Mouse (Mus musculus) forebrain, embryonic 15.5 days (tissue): Measurements from ENCODE around the gene 1600014C10Rik. TPM values are rescaled to one million over a fixed set of nuclear protein-coding genes. Genes with fewer than 3 reads are reported as not detected.

Experiments used
- ATAC-seq: fragments of 200-750 bp; cut with Nextera tagmentation; replicated peaks from 2 replicates; pipeline ENCODE4 v1.8.0; 2017; ENCODE audit warnings: mild to moderate bottlenecking, moderate TSS enrichment, moderate library complexity
- H3K27ac ChIP-seq: fragments of 300-500 bp; sonication (generic); replicated peaks from 2 replicates; pipeline ENCODE4 v1.5.1; 2015; ENCODE audit warnings: mild to moderate bottlenecking, inconsistent platforms
- H3K27me3 ChIP-seq: fragments of 300-500 bp; sonication (generic); 2 replicates; pipeline ENCODE4 v1.6.1; 2015; ENCODE audit warnings: inconsistent platforms
- H3K36me3 ChIP-seq: fragments of 300-500 bp; sonication (generic); 2 replicates; pipeline ENCODE4 v1.6.1; 2015; ENCODE audit warnings: mild to moderate bottlenecking, inconsistent platforms
- H3K4me1 ChIP-seq: fragments of 300-500 bp; sonication (generic); 2 replicates; pipeline ENCODE4 v1.6.1; 2015; ENCODE audit warnings: inconsistent platforms
- H3K4me2 ChIP-seq: fragments of 300-500 bp; sonication (generic); replicated peaks from 2 replicates; pipeline ENCODE4 v1.6.1; 2015; ENCODE audit warnings: mild to moderate bottlenecking, inconsistent platforms
- H3K4me3 ChIP-seq: fragments of 300-500 bp; sonication (generic); 2 replicates; pipeline ENCODE4 v1.5.1; 2015; ENCODE audit warnings: mild to moderate bottlenecking, inconsistent platforms
- H3K9ac ChIP-seq: fragments of 300-500 bp; sonication (generic); replicated peaks from 2 replicates; pipeline ENCODE4 v1.6.1; 2015; ENCODE audit warnings: mild to moderate bottlenecking, inconsistent platforms
- H3K9me3 ChIP-seq: fragments of 300-500 bp; sonication (generic); 2 replicates; pipeline ENCODE4 v1.6.1; 2016; ENCODE audit warnings: inconsistent platforms
- WGBS: fragments of 180-500 bp; shearing (Covaris S2); methylation state at CpG from one replicate; pipeline ENCODE4 v1.1.7; 2015; ENCODE audit warnings: mixed read lengths; 5-methylcytosine and 5-hydroxymethylcytosine counted together
- polyA plus RNA-seq: library from polyadenylated mRNA; unstranded; fragments of >200 nt; fragmentation: Nextera tagmentation; extraction: Ambion mirVana; gene quantifications from 2 replicates; pipeline ENCODE4 v1.2.1, GENCODE M21; 2015

Gene 1600014C10Rik
- polyA plus RNA-seq, 1 experiment from 2014 or later: 16.8 TPM

GRCm38 (mm10) chr7:38166930-38167645 is 15.9 kb upstream of the 1600014C10Rik start:
- no peaks in the 10 kb centered on the region for H3K9me3 ChIP-seq
- H3K4me1 ChIP-seq: peaks cover 5% of the 10 kb centered on the region; the same call in 1 of the 2 replicates
- ATAC-seq: 0 out of 2 replicates have a peak, but pooled peaks have one; percentile 21
- H3K27me3 ChIP-seq: no peaks in the 10 kb centered on the region
- H3K9ac ChIP-seq: no peak overlapping the region
- H3K36me3 ChIP-seq: no peaks in the 10 kb centered on the region
- no peak overlapping the region for H3K27ac ChIP-seq
- H3K4me2 ChIP-seq: 0 out of 2 replicates have a peak overlapping the region, but pooled peaks have one; percentile 15
- H3K4me3 ChIP-seq: no peak overlapping the region
- 73% methylated on average over 21 of the region's 21 CpGs for WGBS

GRCm38 (mm10) chr7:38167724-38168141 is 15.3 kb upstream of the 1600014C10Rik start:
- Histone ChIP-seq H3K9me3 (no peaks in the 10 kb centered on the region), H3K4me1 (peaks cover 5% of the 10 kb centered on the region; the same call in 1 of the 2 replicates), H3K36me3 (no peaks in the 10 kb centered on the region), H3K27ac (no peak overlapping the region), H3K4me3 (no peak overlapping the region), H3K27me3 (no peaks in the 10 kb centered on the region), H3K4me2 (no peak overlapping the region), H3K9ac (no peak overlapping the region)
- WGBS: 15% methylated on average over 11 of the region's 11 CpGs
- peak; percentile 66; the same call in 1 of the 2 replicates for ATAC-seq

- whole genome bisulfite sequencing: 7% methylated on average over 14 of the region's 14 CpGs
- Histone ChIP-seq H3K27me3 (no peaks in the 10 kb centered on the region), H3K4me3 (peak overlapping the region; percentile 34), H3K4me1 (peaks cover 14% of the 10 kb centered on the region), H3K9me3 (no peaks in the 10 kb centered on the region), H3K9ac (peak overlapping the region; percentile 61), H3K4me2 (peak overlapping the region; percentile 63), H3K36me3 (no peaks in the 10 kb centered on the region), H3K27ac (peak overlapping the region; percentile 77)
- ATAC-seq: peak; percentile 23
These were observed 9.1 kb upstream of the 1600014C10Rik start for GRCm38 (mm10) chr7:38173871-38174270.

GRCm38 (mm10) chr7:38174321-38175148 is 8.5 kb upstream of the 1600014C10Rik start:
- 8% methylated on average over 31 of the region's 31 CpGs for WGBS
- H3K4me2 ChIP-seq: peak overlapping the region; percentile 63
- peak overlapping the region; percentile 61 for H3K9ac ChIP-seq

GRCm38 (mm10) chr7:38176056-38176455 is 7.0 kb upstream of the 1600014C10Rik start:
- no peak for ATAC-seq
- no peak overlapping the region for H3K4me2 ChIP-seq
- no peaks in the 10 kb centered on the region for H3K9me3 ChIP-seq
- no peak overlapping the region for H3K4me3 ChIP-seq
- no peaks in the 10 kb centered on the region for H3K36me3 ChIP-seq
- no peak overlapping the region for H3K27ac ChIP-seq
- H3K27me3 ChIP-seq: no peaks in the 10 kb centered on the region
- no peak overlapping the region for H3K9ac ChIP-seq
- peaks cover 14% of the 10 kb centered on the region for H3K4me1 ChIP-seq
- WGBS: 88% methylated on average over 3 of the region's 3 CpGs

More at GRCm38 (mm10) chr7:38174321-38175148, 8.5 kb upstream of the 1600014C10Rik start:
- peak overlapping the region; percentile 77 for H3K27ac ChIP-seq
- no peaks in the 10 kb centered on the region for H3K9me3 ChIP-seq
- ATAC-seq: peak; percentile 81
- peak overlapping the region; percentile 34 for H3K4me3 ChIP-seq
- H3K4me1 ChIP-seq: peaks cover 14% of the 10 kb centered on the region
- no peaks in the 10 kb centered on the region for H3K36me3 ChIP-seq
- H3K27me3 ChIP-seq: no peaks in the 10 kb centered on the region

GRCm38 (mm10) chr7:38179896-38180295 is 3.1 kb upstream of the 1600014C10Rik start:
- no peak for ATAC-seq
- no peak overlapping the region for H3K4me2 ChIP-seq
- no peak overlapping the region for H3K27ac ChIP-seq
- H3K9ac ChIP-seq: no peak overlapping the region
- no peak overlapping the region for H3K4me3 ChIP-seq
- H3K9me3 ChIP-seq: no peaks in the 10 kb centered on the region
- H3K4me1 ChIP-seq: peaks cover 17% of the 10 kb centered on the region
- no peaks in the 10 kb centered on the region for H3K36me3 ChIP-seq
- WGBS: 63% methylated on average over 3 of the region's 3 CpGs
- no peaks in the 10 kb centered on the region for H3K27me3 ChIP-seq

GRCm38 (mm10) chr7:38181366-38181765 is 1.7 kb upstream of the 1600014C10Rik start:
- 84% methylated on average over 2 of the region's 2 CpGs for WGBS

GRCm38 (mm10) chr7:38182596-38182961 is 438 bp upstream of the 1600014C10Rik start:
- no peaks in the 10 kb centered on the region for H3K9me3 ChIP-seq
- no peaks in the 10 kb centered on the region for H3K27me3 ChIP-seq
- peaks cover 17% of the 10 kb centered on the region for H3K4me1 ChIP-seq
- under 1% methylated on average over 11 of the region's 11 CpGs for WGBS
- ATAC-seq: no peak
- H3K36me3 ChIP-seq: no peaks in the 10 kb centered on the region
- H3K4me2 ChIP-seq: peak overlapping the region; percentile 84
- 0 out of 2 replicates have a peak overlapping the region, but pooled peaks have one; percentile 67 for H3K9ac ChIP-seq
- H3K4me3 ChIP-seq: no peak overlapping the region
- H3K27ac ChIP-seq: no peak overlapping the region

More at GRCm38 (mm10) chr7:38181366-38181765, 1.7 kb upstream of the 1600014C10Rik start:
- Histone ChIP-seq H3K4me3 (no peak overlapping the region), H3K4me2 (no peak overlapping the region), H3K36me3 (no peaks in the 10 kb centered on the region), H3K9ac (no peak overlapping the region), H3K4me1 (peaks cover 17% of the 10 kb centered on the region), H3K9me3 (no peaks in the 10 kb centered on the region), H3K27me3 (no peaks in the 10 kb centered on the region), H3K27ac (no peak overlapping the region)
- no peak for ATAC-seq

- peak; percentile 92 for ATAC-seq
- no peaks in the 10 kb centered on the region for H3K36me3 ChIP-seq
- peak overlapping the region; percentile 55 for H3K4me3 ChIP-seq
- H3K27me3 ChIP-seq: no peaks in the 10 kb centered on the region
- peaks cover 17% of the 10 kb centered on the region for H3K4me1 ChIP-seq
- H3K9ac ChIP-seq: peak overlapping the region; percentile 67
- H3K27ac ChIP-seq: peak overlapping the region; percentile 85
- 5% methylated on average over 36 of the region's 36 CpGs for WGBS
- H3K9me3 ChIP-seq: no peaks in the 10 kb centered on the region
- peak overlapping the region; percentile 84 for H3K4me2 ChIP-seq
These were observed 846 bp downstream of the 1600014C10Rik start for GRCm38 (mm10) chr7:38183709-38184417.

- 68% methylated on average over 1 of the region's 1 CpGs for WGBS
These were observed 1.4 kb downstream of the 1600014C10Rik start for GRCm38 (mm10) chr7:38184418-38184745.

GRCm38 (mm10) chr7:38184786-38185185 is 1.8 kb downstream of the 1600014C10Rik start:
- no peaks in the 10 kb centered on the region for H3K27me3 ChIP-seq
- H3K9ac ChIP-seq: 0 out of 2 replicates have a peak overlapping the region, but pooled peaks have one; percentile 67
- no peak overlapping the region for H3K4me2 ChIP-seq
- H3K36me3 ChIP-seq: no peaks in the 10 kb centered on the region
- no peaks in the 10 kb centered on the region for H3K9me3 ChIP-seq
- peaks cover 17% of the 10 kb centered on the region for H3K4me1 ChIP-seq
- 88% methylated on average over 6 of the region's 6 CpGs for WGBS
- H3K27ac ChIP-seq: no peak overlapping the region
- ATAC-seq: no peak
- H3K4me3 ChIP-seq: no peak overlapping the region

More at GRCm38 (mm10) chr7:38184418-38184745, 1.4 kb downstream of the 1600014C10Rik start:
- Histone ChIP-seq H3K4me3 (peak overlapping the region; percentile 55), H3K9me3 (no peaks in the 10 kb centered on the region), H3K36me3 (no peaks in the 10 kb centered on the region), H3K4me1 (peaks cover 17% of the 10 kb centered on the region), H3K4me2 (peak overlapping the region; percentile 84), H3K27me3 (no peaks in the 10 kb centered on the region), H3K27ac (peak overlapping the region; percentile 85; the same call in 1 of the 2 replicates), H3K9ac (peak overlapping the region; percentile 67; the same call in 1 of the 2 replicates)
- no peak; the same call in 1 of the 2 replicates for ATAC-seq
